Mouse (Mus musculus): ENCODE results near the gene Smco3.

- TF ChIP-seq CTCF (IDR thresholded peaks at IDR 0.05; ENCODE audit: insufficient read depth, low read depth, low read length): no peak
- no peak for TF ChIP-seq POLR2A (IDR thresholded peaks at IDR 0.05; ENCODE audit: insufficient read depth, low read depth, low read length)
These were observed 6.6 kb downstream of the Smco3 start for GRCm38 (mm10) chr6:136828681-136829080.
